Mouse (Mus musculus): ENCODE data around the gene Ttc24. TPM values are rescaled to one million over a fixed set of nuclear protein-coding genes. Genes with fewer than 3 reads are reported as not detected.
A peak's percentile ranks its signal among the peaks of the same experiment; 100 is the strongest.

Ttc24 gene
- total RNA-seq, 2 experiments from 2014 or later = not detected

DNA sequence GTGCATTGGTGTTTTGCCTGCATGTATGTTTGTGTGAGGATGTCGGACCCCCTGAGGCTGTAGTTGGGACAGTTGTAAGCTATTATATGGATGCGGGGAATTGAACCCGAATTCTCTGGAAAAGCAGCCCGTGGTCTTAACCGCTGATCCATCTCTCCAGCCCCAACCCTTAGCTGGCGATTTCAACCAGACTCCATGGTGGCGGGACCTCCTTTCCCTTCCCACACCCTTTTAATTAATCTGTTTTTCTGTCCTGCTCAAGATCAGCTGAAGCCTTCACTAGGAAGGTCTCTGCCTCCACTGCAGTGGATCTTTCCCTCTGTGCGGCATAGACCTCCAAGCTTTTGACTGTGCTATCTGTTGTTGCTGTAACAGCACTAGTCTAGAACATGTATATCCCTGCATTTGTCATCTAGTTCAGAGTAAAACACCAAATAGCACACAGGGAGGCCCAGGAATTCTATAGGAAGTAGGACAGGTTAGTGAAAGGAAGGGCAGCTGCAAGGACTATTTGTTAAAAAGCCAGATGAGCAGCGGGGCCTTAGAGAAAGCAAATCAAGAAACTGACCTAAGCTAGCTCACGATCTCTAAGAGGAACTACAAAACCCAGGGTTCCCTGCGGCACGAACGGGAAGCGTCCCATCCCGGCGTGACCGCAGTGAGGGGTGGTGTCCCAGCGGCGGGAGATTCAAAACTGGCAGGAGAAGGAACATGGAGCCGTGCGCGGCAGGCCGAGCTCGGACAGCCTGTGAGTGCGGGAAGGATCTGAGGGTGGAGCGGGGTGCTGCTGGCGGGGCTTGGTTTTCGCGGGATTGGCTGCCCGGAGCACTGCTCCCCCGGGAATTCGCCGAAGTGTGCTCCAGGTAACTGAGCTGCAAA is 3.5 kb upstream of the Ttc24 start, which contains the start of gene Iqgap3:
Gene Iqgap3, plus strand, starts transcription at position 627 of the 879 bp plus-strand sequence.
- intact Hi-C loops (cut with DNase I) = no loop called here
- DNase-seq = peak; percentile 88

DNA sequence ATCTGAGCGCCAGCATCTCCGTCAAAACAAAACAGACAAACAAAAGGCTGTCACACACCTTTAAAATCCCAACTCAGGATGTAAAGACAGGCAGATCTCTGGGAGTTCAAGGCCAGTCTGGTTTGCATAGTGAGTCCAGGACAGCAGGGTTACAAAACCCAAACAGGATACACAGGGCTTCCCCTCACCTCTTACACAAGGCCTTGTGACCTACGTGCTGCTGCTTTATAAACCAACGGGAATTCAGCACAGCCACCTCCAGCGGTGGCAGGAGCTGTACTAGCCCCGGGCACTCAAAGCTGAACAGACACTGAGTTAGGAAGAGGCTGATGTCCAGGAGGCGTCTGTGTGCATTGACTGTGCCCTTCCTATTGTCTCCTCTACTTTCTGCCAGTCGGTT is 663 bp downstream of the Ttc24 start:
- no peak for DNase-seq
- intact Hi-C loops (cut with DNase I) = no loop called here

- DNase-seq = no peak
- intact Hi-C loops (cut with DNase I) = loop anchor here (5.0 kb wide), 1 partner anchor 47 kb away; the partner anchor contains the start of gene Hapln2
These were observed 3.3 kb downstream of the Ttc24 start for GRCm38 (mm10) chr3:88074766-88075165.

DNA sequence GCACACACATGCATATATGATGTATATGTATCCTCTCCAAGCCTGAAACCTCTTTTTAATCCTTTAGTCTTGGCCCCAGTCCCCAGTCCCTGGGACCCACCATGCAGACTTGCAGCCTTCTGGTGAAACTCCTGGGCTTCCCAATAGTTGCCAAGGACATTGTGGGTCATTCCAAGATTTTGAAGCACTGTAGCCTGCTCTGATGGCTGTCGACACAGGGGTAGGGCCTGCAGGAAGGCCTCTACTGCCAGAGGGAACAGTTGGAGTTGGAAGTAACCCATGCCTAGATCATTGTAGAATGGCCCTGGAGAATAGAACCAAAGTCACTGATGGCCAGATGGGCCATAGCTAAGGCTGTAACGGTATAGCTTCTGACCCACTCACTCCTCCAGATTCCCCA is 3.8 kb downstream of the Ttc24 start:
- intact Hi-C loops (cut with DNase I) = loop anchor here (5.0 kb wide), 1 partner anchor 47 kb away; the partner anchor contains the start of gene Hapln2

DNA sequence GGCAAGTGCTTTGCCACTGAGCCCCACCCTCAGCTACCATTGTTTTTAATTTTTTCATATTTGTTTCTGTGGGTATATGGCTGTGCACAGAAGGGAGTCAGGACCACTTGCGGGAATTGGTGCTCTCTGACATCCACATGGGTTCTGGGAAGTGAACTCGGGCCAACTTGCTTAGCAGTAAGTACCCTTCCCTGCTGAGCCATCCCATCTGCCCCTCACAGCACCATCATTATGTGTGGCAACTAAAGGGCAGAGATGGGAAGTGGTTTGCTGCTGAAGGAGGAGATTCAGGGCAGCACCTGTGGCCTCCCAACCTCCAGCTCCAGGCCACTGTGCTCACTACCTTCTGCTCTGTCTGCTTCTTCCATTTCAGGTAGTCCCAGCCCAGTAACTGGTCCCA is 4.5 kb downstream of the Ttc24 start:
- no peak for DNase-seq
- intact Hi-C loops (cut with DNase I) = loop anchor here (5.0 kb wide), 1 partner anchor 46 kb away; the partner anchor contains the start of gene Hapln2

More for the DNA sequence above, 3.8 kb downstream of the Ttc24 start:
- DNase-seq = no peak

- peak; percentile 86 to 93 for DNase-seq
- intact Hi-C loops (cut with DNase I) = loop anchor here (1.0 to 5.0 kb wide), 3 partner anchors 44 to 135 kb away; partner anchors contain the start of gene Hapln2
These were observed 6.3 kb downstream of the Ttc24 start for GRCm38 (mm10) chr3:88071783-88072182.

GRCm38 (mm10) chr3:88068386-88068785 is 9.7 kb downstream of the Ttc24 start:
- intact Hi-C loops (cut with DNase I) = no loop called here
- DNase-seq = no peak

DNA sequence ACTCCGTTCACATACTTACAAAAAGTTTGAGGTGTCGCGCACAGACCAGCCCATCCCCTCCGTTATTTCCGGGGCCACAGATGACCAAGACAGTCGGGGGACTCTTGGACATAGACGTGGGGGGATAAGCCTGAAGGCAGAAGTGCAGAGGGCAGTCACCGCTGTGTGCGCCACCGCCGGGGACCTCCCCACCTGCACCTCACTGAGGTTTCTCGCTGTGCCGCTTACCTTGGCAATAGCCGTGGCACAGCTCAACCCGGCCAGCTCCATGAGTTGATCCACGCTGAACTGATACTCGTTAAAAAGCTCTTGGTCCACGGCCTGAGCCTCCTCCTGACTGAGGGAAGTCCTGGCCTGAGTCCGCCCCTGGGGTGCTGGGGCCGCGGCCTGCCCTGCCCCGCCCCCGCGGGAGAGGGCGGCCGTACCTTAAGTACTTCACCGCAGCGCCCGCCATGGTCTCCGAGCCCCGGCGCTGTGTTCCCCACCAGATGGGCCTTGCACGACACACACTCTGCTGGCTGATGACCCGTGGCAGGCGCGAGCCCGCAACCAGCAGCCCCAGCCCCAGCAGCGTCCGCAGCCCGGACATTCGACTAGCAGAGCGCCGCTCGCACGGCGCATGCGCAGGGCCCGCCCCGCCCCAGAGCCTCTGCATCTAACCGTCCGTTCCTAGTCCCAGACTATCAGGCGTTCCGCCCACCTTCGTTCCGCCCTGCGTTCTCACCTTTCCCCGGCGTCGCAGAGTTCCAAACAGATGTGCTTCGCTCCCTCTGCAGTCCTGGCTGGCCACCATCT is 20.0 kb downstream of the Ttc24 start, which contains the start of gene Naxe:
Gene Naxe, minus strand, starts transcription at position 594 of the 795 bp plus-strand sequence.
- intact Hi-C loops (cut with DNase I) = loop anchor here (2.0 kb wide), 1 partner anchor 35 kb away; no protein-coding TSS in a partner anchor
- peak; percentile 84 to 89 for DNase-seq

GRCm38 (mm10) chr3:88057030-88057429 is 21.1 kb downstream of the Ttc24 start:
- intact Hi-C loops (cut with DNase I) = no loop called here
- DNase-seq = no peak

DNA sequence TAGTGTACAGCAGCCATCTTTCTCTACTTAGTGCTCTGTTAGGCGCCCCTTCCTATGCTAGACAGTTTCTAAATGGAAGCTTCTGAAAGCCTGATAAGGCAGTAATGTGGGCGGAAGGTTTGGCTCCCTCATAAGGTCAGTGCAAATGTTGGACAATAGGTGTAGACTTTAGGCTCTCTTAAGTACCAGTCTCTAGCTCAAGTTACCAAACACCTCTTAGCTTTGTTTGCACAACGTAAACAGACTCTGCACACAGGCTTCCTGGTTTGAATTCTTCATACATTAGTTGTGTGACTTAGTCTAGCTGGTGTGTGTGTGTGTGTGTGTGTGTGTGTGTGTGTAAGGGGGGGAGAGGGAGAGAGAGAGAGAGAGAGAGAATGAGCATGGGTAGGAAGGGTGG is 28.6 kb downstream of the Ttc24 start:
- intact Hi-C loops (cut with DNase I) = no loop called here
- no peak for DNase-seq

DNA sequence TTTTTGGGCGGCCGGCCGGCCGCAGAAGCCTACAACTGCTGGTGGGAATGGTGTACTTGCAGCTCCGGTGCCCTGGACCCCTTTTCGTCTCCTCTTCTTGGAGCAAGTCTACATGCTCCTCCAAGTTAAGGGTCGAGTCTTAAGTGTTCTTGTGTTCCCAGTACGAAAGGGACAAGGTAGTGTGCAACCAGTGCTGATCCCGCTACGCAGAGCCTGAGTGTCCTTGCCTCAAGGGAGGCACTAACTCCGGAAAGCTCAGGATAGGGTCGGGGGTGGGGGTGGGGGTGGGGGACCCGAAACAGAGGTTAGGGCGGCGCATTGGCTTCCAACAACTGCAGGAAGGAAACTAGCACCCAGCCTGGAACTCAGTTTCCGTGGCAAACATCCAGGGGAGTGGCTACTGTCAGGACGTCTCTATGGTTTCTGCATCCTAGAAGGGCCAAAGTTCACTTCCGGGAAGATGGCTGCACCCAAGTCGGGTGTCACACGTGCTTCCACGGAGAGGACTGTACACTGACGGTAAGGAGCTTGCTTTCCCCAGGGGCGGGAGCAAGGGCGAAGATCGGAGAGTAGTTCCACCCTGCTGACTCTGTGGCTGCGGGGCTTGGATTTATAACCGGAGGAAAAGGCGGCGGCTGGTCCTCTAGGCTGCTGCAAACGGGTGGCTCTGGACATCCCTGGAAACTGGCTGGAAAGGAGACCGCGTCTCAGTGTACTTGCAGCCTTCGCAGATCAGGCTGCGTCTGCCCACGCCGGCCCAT is 35.3 kb downstream of the Ttc24 start, which contains the start of gene Gpatch4:
Gene Gpatch4, plus strand, starts transcription at position 448 of the 761 bp plus-strand sequence.
- peak; percentile 83 to 86 for DNase-seq
- intact Hi-C loops (cut with DNase I) = no loop called here

- DNase-seq = no peak
- intact Hi-C loops (cut with DNase I) = no loop called here
These were observed 42.4 kb downstream of the Ttc24 start for GRCm38 (mm10) chr3:88035561-88036293.

GRCm38 (mm10) chr3:88033506-88033905 is 44.6 kb downstream of the Ttc24 start:
- intact Hi-C loops (cut with DNase I) = no loop called here
- DNase-seq = no peak

- peak; percentile 42 to 50 for DNase-seq
- intact Hi-C loops (cut with DNase I) = no loop called here
These were observed 47.3 kb downstream of the Ttc24 start for GRCm38 (mm10) chr3:88030608-88031395.

GRCm38 (mm10) chr3:88027434-88028186 is 50.5 kb downstream of the Ttc24 start, which contains the start of gene Hapln2:
Gene Hapln2 (minus strand): TSS chr3:88027583.
- intact Hi-C loops (cut with DNase I) = loop anchor here (5.0 kb wide), 1 partner anchor 45 kb away; no protein-coding TSS in a partner anchor

DNA sequence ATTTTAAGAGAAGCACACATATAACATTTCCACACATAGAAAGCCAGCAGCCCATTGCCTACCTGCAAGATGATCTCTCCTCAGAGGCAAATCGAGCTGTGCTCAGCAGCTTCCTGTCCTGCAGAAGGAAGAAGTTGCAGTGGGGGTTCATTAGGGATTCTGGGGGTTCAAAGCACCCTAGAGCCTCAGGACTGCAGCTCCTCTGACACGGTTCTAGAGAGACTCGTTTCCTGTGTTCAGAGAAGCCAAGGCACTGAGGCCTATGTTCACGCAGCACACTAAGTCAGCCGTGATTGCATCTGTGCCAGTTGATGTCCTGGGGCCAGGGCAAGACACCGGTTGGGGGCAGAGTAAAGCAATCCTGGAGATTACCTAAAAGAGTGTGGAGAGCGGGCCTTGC is 51.3 kb downstream of the Ttc24 start:
- intact Hi-C loops (cut with DNase I) = loop anchor here (5.0 kb wide), 1 partner anchor 45 kb away; no protein-coding TSS in a partner anchor
- DNase-seq = no peak

More at GRCm38 (mm10) chr3:88027434-88028186, 50.5 kb downstream of the Ttc24 start, which contains the start of gene Hapln2:
- peak in 1 of 2 experiments; percentile 20 for DNase-seq

Measured in heart, postnatal 36 days (tissue).